Mouse (Mus musculus): ENCODE measurements around the gene Chaf1a. TPM values are rescaled to one million over a fixed set of nuclear protein-coding genes. Genes with fewer than 3 reads are reported as not detected.

Gene Chaf1a
- total and polyA plus RNA-seq, 3 experiments, result 49.5 to 116 TPM; not detected in 1

DNA sequence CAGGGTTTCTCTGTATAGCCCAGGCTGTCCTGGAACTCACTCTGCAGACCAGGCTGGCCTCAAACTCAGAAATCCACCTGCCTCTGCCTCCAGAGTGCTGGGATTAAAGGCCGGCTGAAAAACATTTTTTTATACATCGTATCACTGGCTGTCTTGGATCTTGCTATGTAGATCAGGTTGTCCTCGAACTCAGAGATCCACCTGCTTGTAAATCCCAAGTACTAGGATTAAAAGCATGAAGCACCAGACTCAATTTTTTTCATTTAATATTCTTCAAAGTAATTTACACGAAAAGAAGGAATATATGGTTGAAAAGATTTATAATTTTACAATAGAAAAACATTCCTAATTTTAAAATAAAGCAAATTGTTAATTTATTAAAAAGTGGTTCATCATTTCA, 894 bp upstream of the Chaf1a start:
- TF ChIP-seq CHD1 (IDR thresholded peaks at IDR 0.05; ENCODE audit: low read depth, low read length) (0 out of 2 replicates have a peak, but pooled peaks have one; percentile 74), EP300 (IDR thresholded peaks at IDR 0.05; ENCODE audit: low read depth in 1 of 2, low read length in 2 of 2) (no peak), ZC3H11A (IDR thresholded peaks at IDR 0.05; ENCODE audit: low read depth, low read length) (no peak)
- peak overlapping the region; percentile 73 for H3K9ac ChIP-seq (ENCODE audit: control insufficient read depth, low read depth, low read length, poor library complexity, severe bottlenecking)
- peak overlapping the region; percentile 88 for H3K27ac ChIP-seq (ENCODE audit: control insufficient read depth, low read depth, low read length)
- H3K27me3 ChIP-seq (ENCODE audit: control insufficient read depth in 1 of 2, insufficient read depth in 2 of 2, low read length in 2 of 2), result no peaks in the 10 kb centered on the region
- peaks cover 6 to 33% of the 10 kb centered on the region in 2 experiments for H3K4me1 ChIP-seq (ENCODE audit: control insufficient read depth in 1 of 2, insufficient read depth in 2 of 2, low read length in 2 of 2)
- peak overlapping the region; percentile 27 to 41 for H3K4me3 ChIP-seq (ENCODE audit: control insufficient read depth in 1 of 2, insufficient read depth in 1 of 2, low read depth in 2 of 2, low read length in 2 of 2)
- H3K9me3 ChIP-seq (replicated peaks; ENCODE audit: insufficient read depth, low read length), result no peaks in the 10 kb centered on the region
- peaks cover 8 to 38% of the 10 kb centered on the region in 2 experiments for H3K36me3 ChIP-seq (ENCODE audit: control insufficient read depth in 1 of 2, insufficient read depth in 2 of 2, low read length in 2 of 2)
- peak; percentile 45 for DNase-seq (ENCODE audit: low read depth, low spot score)
- H3K79me2 ChIP-seq (ENCODE audit: control insufficient read depth, insufficient read depth, low read length, poor library complexity), result peaks cover 57% of the 10 kb centered on the region

DNA sequence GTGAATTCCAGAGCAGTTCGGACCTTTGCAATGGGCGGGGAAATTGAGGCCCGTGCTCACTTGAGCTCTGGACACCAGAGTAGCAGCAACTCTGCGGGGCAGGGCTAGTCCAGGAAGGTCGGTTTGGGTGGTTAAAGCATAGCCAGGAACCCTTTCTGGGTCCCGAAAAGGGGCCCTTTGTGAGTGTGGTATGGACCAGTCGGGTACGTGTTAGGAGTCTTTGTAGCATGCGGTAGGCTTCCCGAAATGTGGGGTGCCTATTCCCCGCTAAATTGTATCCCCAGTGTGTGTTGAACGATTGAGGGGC, 571 bp downstream of the Chaf1a start:
- TF ChIP-seq MXI1 (IDR thresholded peaks at IDR 0.05; ENCODE audit: low read depth, low read length) (peak; percentile 47; the same call in 1 of the 2 replicates), MAX (IDR thresholded peaks at IDR 0.05; ENCODE audit: low read length) (peak; percentile 42; the same call in 1 of the 2 replicates), SMC3 (IDR thresholded peaks at IDR 0.05; ENCODE audit: low read depth, low read length) (no peak)
- peak overlapping the region; percentile 98 for H3K9ac ChIP-seq (ENCODE audit: control insufficient read depth, low read depth, low read length, poor library complexity, severe bottlenecking)
- H3K36me3 ChIP-seq (ENCODE audit: control insufficient read depth in 1 of 2, insufficient read depth in 2 of 2, low read length in 2 of 2), result peaks cover 13 to 32% of the 10 kb centered on the region in 2 experiments
- H3K27me3 ChIP-seq (ENCODE audit: control insufficient read depth in 1 of 2, insufficient read depth in 2 of 2, low read length in 2 of 2), result no peaks in the 10 kb centered on the region
- peaks cover 49% of the 10 kb centered on the region for H3K79me2 ChIP-seq (ENCODE audit: control insufficient read depth, insufficient read depth, low read length, poor library complexity)
- H3K4me3 ChIP-seq (ENCODE audit: control insufficient read depth in 1 of 2, insufficient read depth in 1 of 2, low read depth in 2 of 2, low read length in 2 of 2), result peak overlapping the region; percentile 87 to 89
- no peak for DNase-seq (ENCODE audit: low read depth, low spot score)
- no peaks in the 10 kb centered on the region for H3K9me3 ChIP-seq (replicated peaks; ENCODE audit: insufficient read depth, low read length)
- H3K27ac ChIP-seq (ENCODE audit: control insufficient read depth, low read depth, low read length), result peak overlapping the region; percentile 64
- H3K4me1 ChIP-seq (ENCODE audit: control insufficient read depth in 1 of 2, insufficient read depth in 2 of 2, low read length in 2 of 2), result peaks cover 6 to 24% of the 10 kb centered on the region in 2 experiments

DNA sequence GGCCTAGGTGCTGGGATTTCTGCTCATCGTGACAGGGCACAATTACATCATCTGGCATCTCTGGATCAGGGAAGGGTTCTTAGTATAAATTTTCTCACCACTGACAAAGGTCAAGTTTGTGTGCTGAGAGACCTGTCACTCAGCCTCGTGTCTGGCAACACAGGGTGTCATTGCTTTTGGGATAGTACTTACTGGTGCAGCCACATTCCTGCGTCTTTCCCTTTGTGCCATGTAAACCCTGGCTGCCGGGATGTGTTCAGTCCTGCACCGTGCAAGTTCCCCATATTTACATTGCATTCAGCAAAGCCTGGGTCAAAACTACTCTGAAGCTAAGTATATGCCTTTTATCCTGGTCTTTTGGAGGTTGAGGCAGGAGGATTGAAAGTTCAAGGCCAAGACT, 11.1 kb downstream of the Chaf1a start:
- DNase-seq (ENCODE audit: low read depth, low spot score), result no peak
- Histone ChIP-seq H3K9me3 (replicated peaks; ENCODE audit: insufficient read depth, low read length) (no peaks in the 10 kb centered on the region), H3K9ac (ENCODE audit: control insufficient read depth, low read depth, low read length, poor library complexity, severe bottlenecking) (no peak overlapping the region), H3K4me3 (ENCODE audit: control insufficient read depth in 1 of 2, insufficient read depth in 1 of 2, low read depth in 2 of 2, low read length in 2 of 2) (no peak overlapping the region), H3K79me2 (ENCODE audit: control insufficient read depth, insufficient read depth, low read length, poor library complexity) (peaks cover 51% of the 10 kb centered on the region), H3K27me3 (ENCODE audit: control insufficient read depth in 1 of 2, insufficient read depth in 2 of 2, low read length in 2 of 2) (no peaks in the 10 kb centered on the region), H3K27ac (ENCODE audit: control insufficient read depth, low read depth, low read length) (no peak overlapping the region), H3K4me1 (ENCODE audit: control insufficient read depth in 1 of 2, insufficient read depth in 2 of 2, low read length in 2 of 2) (peaks cover 6 to 7% of the 10 kb centered on the region in 2 experiments; a peak in 3 of 4 replicates), H3K36me3 (ENCODE audit: control insufficient read depth in 1 of 2, insufficient read depth in 2 of 2, low read length in 2 of 2) (peaks cover 16 to 44% of the 10 kb centered on the region in 2 experiments)
- TF ChIP-seq RAD21 (IDR thresholded peaks at IDR 0.05; ENCODE audit: low read depth, low read length) (no peak), POLR2AphosphoS2 (IDR thresholded peaks at IDR 0.05; ENCODE audit: low read length) (no peak), ZMIZ1 (IDR thresholded peaks at IDR 0.05; ENCODE audit: low read depth, low read length) (no peak), RCOR1 (IDR thresholded peaks at IDR 0.05; ENCODE audit: low read depth, low read length) (no peak), POLR2AphosphoS5 (IDR thresholded peaks at IDR 0.05; ENCODE audit: borderline replicate concordance, low read depth, low read length) (no peak), ELF1 (IDR thresholded peaks at IDR 0.05; ENCODE audit: low read depth, low read length) (no peak), UBTF (IDR thresholded peaks at IDR 0.05; ENCODE audit: borderline replicate concordance, insufficient read depth, low read depth, low read length) (no peak), CHD2 (IDR thresholded peaks at IDR 0.05; ENCODE audit: low read length) (no peak), CTCF (IDR thresholded peaks at IDR 0.05 in 2 of 3, conservative IDR thresholded peaks at IDR 0.05 in 1 of 3; ENCODE audit: control insufficient read depth in 1 of 3, insufficient read depth in 1 of 3, low read depth in 2 of 3, low read length in 3 of 3, poor library complexity in 1 of 3, severe bottlenecking in 1 of 3) (no peak), TCF12 (IDR thresholded peaks at IDR 0.05; ENCODE audit: low read depth, low read length) (no peak), SIN3A (IDR thresholded peaks at IDR 0.05; ENCODE audit: low read length) (no peak), NRF1 (IDR thresholded peaks at IDR 0.05; ENCODE audit: insufficient read depth, low read depth, low read length, poor library complexity, severe bottlenecking) (no peak), MEF2A (IDR thresholded peaks at IDR 0.05; ENCODE audit: extremely low read depth, insufficient replicate concordance, low read depth, low read length, poor library complexity, severe bottlenecking) (no peak), BHLHE40 (IDR thresholded peaks at IDR 0.05; ENCODE audit: borderline replicate concordance, low read depth, low read length) (no peak), GABPA (IDR thresholded peaks at IDR 0.05; ENCODE audit: low read depth, low read length) (no peak), NELFE (IDR thresholded peaks at IDR 0.05; ENCODE audit: low read depth, low read length) (no peak), ETS1 (IDR thresholded peaks at IDR 0.05; ENCODE audit: low read depth, low read length) (no peak), MAZ (IDR thresholded peaks at IDR 0.05; ENCODE audit: low read depth, low read length) (no peak), MAFK (IDR thresholded peaks at IDR 0.05; ENCODE audit: borderline replicate concordance, low read depth, low read length) (no peak)

All from MEL (cell line).